Mouse (Mus musculus) spleen, adult 2 months (tissue): Measurements from ENCODE around the gene Ptgis.

ENCODE experiments used
- CTCF ChIP-seq: fragments of 200-500 bp; IDR thresholded peaks from 2 replicates; pipeline ENCODE4 v1.5.1; 2011; ENCODE audit warnings: mild to moderate bottlenecking, inconsistent platforms; ENCODE audit not compliant: insufficient read depth, insufficient read length, insufficient replicate concordance; ENCODE audit errors: extremely low read depth
- POLR2A ChIP-seq: fragments of 200-500 bp; IDR thresholded peaks from 2 replicates; pipeline ENCODE4 v1.6.1; 2011; ENCODE audit warnings: low read depth, low read length, inconsistent platforms

GRCm38 (mm10) chr2:167158780-167159179, 81.6 kb downstream of the Ptgis start:
- TF ChIP-seq POLR2A = no peak
- no peak for TF ChIP-seq CTCF
